Mouse (Mus musculus) heart, embryonic 12.5 days (tissue): ENCODE measurements at regions not wholly inside any gene's neighbourhood (a gene's known extent, or its start where the extent isn't known, plus 50 kb on each side); places are given as distances from the start of the nearest gene placed in this dataset.

Source experiments
- ATAC-seq: fragments of 200-750 bp; cut with Nextera tagmentation; 2 replicates; pipeline ENCODE4 v1.8.0; 2017; ENCODE audit warnings: moderate TSS enrichment, moderate library complexity; ENCODE audit not compliant: insufficient number of reproducible peaks, low FRiP score
- H3K27ac ChIP-seq: fragments of 300-500 bp; sonication (generic); 2 replicates; pipeline ENCODE4 v1.5.1; 2016; ENCODE audit warnings: mild to moderate bottlenecking, moderate library complexity; ENCODE audit not compliant: poor library complexity, severe bottlenecking
- H3K27me3 ChIP-seq: fragments of 300-500 bp; sonication (generic); replicated peaks from 2 replicates; pipeline ENCODE4 v1.6.1; 2016; ENCODE audit warnings: mild to moderate bottlenecking, moderate library complexity
- H3K36me3 ChIP-seq: fragments of 300-500 bp; sonication (generic); 2 replicates; pipeline ENCODE4 v1.6.1; 2016; ENCODE audit warnings: mild to moderate bottlenecking, moderate library complexity
- H3K4me1 ChIP-seq: fragments of 300-500 bp; sonication (generic); replicated peaks from 2 replicates; pipeline ENCODE4 v1.6.1; 2016; ENCODE audit warnings: mild to moderate bottlenecking
- H3K4me2 ChIP-seq: fragments of 300-500 bp; sonication (generic); 2 replicates; pipeline ENCODE4 v1.6.1; 2016; ENCODE audit warnings: mild to moderate bottlenecking, moderate library complexity
- H3K4me3 ChIP-seq: fragments of 300-500 bp; sonication (generic); 2 replicates; pipeline ENCODE4 v1.5.1; 2016; ENCODE audit warnings: mild to moderate bottlenecking
- H3K9ac ChIP-seq: fragments of 300-500 bp; sonication (generic); 2 replicates; pipeline ENCODE4 v1.6.1; 2016; ENCODE audit warnings: mild to moderate bottlenecking, moderate library complexity
- H3K9me3 ChIP-seq: fragments of 300-500 bp; sonication (generic); replicated peaks from 2 replicates; pipeline ENCODE4 v1.6.1; 2016; ENCODE audit warnings: mild to moderate bottlenecking, moderate library complexity
- WGBS: fragments of 180-500 bp; shearing (Covaris S2); methylation state at CpG from one replicate; pipeline ENCODE4 v1.1.7; 2016; 5-methylcytosine and 5-hydroxymethylcytosine counted together

- Histone ChIP-seq H3K4me2 (no peak overlapping the region), H3K4me1 (no peaks in the 10 kb centered on the region), H3K27ac (no peak overlapping the region), H3K36me3 (no peaks in the 10 kb centered on the region), H3K27me3 (no peaks in the 10 kb centered on the region), H3K9me3 (no peaks in the 10 kb centered on the region), H3K9ac (no peak overlapping the region), H3K4me3 (no peak overlapping the region)
- no peak for ATAC-seq
- 84% methylated on average over 1 of the region's 1 CpGs for WGBS
These were observed 50.4 kb upstream of the Atg10 start for GRCm38 (mm10) chr13:91274131-91274530.

GRCm38 (mm10) chr13:91274615-91275014, 50.8 kb upstream of the Atg10 start:
- Histone ChIP-seq H3K4me3 (no peak overlapping the region), H3K27ac (no peak overlapping the region), H3K27me3 (no peaks in the 10 kb centered on the region), H3K4me1 (no peaks in the 10 kb centered on the region), H3K9me3 (no peaks in the 10 kb centered on the region), H3K4me2 (no peak overlapping the region), H3K36me3 (no peaks in the 10 kb centered on the region), H3K9ac (no peak overlapping the region)
- 62% methylated on average over 6 of the region's 6 CpGs for WGBS
- ATAC-seq = no peak

GRCm38 (mm10) chr13:91279487-91279886, 55.7 kb upstream of the Atg10 start:
- Histone ChIP-seq H3K27ac (no peak overlapping the region), H3K4me1 (no peaks in the 10 kb centered on the region), H3K4me2 (no peak overlapping the region), H3K9me3 (no peaks in the 10 kb centered on the region), H3K36me3 (no peaks in the 10 kb centered on the region), H3K4me3 (no peak overlapping the region), H3K9ac (no peak overlapping the region), H3K27me3 (no peaks in the 10 kb centered on the region)
- no peak for ATAC-seq
- WGBS = 80% methylated on average over 3 of the region's 3 CpGs

GRCm38 (mm10) chr13:91295552-91296170, 71.9 kb upstream of the Atg10 start:
- 70% methylated on average over 7 of the region's 7 CpGs for WGBS
- H3K36me3 ChIP-seq = no peaks in the 10 kb centered on the region
- no peak overlapping the region for H3K9ac ChIP-seq
- no peak overlapping the region for H3K4me2 ChIP-seq
- H3K4me3 ChIP-seq = no peak overlapping the region
- no peak overlapping the region for H3K27ac ChIP-seq
- no peaks in the 10 kb centered on the region for H3K4me1 ChIP-seq
- H3K9me3 ChIP-seq = peaks cover 7% of the 10 kb centered on the region; the same call in 1 of the 2 replicates
- ATAC-seq = no peak
- no peaks in the 10 kb centered on the region for H3K27me3 ChIP-seq

- no peak overlapping the region for H3K4me3 ChIP-seq
- H3K4me2 ChIP-seq = no peak overlapping the region
- H3K4me1 ChIP-seq = no peaks in the 10 kb centered on the region
- H3K36me3 ChIP-seq = no peaks in the 10 kb centered on the region
- no peaks in the 10 kb centered on the region for H3K27me3 ChIP-seq
- H3K9me3 ChIP-seq = peaks cover 7% of the 10 kb centered on the region; the same call in 1 of the 2 replicates
- H3K9ac ChIP-seq = no peak overlapping the region
- ATAC-seq = no peak
- H3K27ac ChIP-seq = no peak overlapping the region
- WGBS = 53% methylated on average over 5 of the region's 5 CpGs
These were observed 72.9 kb upstream of the Atg10 start for GRCm38 (mm10) chr13:91296521-91297160.

GRCm38 (mm10) chr13:91301849-91302248, 78.1 kb upstream of the Atg10 start:
- Histone ChIP-seq H3K36me3 (no peaks in the 10 kb centered on the region), H3K4me1 (no peaks in the 10 kb centered on the region), H3K27ac (no peak overlapping the region), H3K9me3 (peaks cover 7% of the 10 kb centered on the region; the same call in 1 of the 2 replicates), H3K27me3 (no peaks in the 10 kb centered on the region), H3K4me3 (no peak overlapping the region), H3K4me2 (no peak overlapping the region), H3K9ac (no peak overlapping the region)
- no peak for ATAC-seq
- 59% methylated on average over 1 of the region's 1 CpGs for WGBS

GRCm38 (mm10) chr13:91305697-91306405, 82.1 kb upstream of the Atg10 start:
- WGBS = 59% methylated on average over 6 of the region's 6 CpGs
- no peak overlapping the region for H3K9ac ChIP-seq
- no peaks in the 10 kb centered on the region for H3K4me1 ChIP-seq
- no peaks in the 10 kb centered on the region for H3K9me3 ChIP-seq
- H3K36me3 ChIP-seq = no peaks in the 10 kb centered on the region
- no peak for ATAC-seq
- H3K27ac ChIP-seq = no peak overlapping the region
- H3K4me3 ChIP-seq = no peak overlapping the region
- H3K4me2 ChIP-seq = no peak overlapping the region
- H3K27me3 ChIP-seq = no peaks in the 10 kb centered on the region

GRCm38 (mm10) chr13:91306545-91306944, 82.8 kb upstream of the Atg10 start:
- Histone ChIP-seq H3K36me3 (no peaks in the 10 kb centered on the region), H3K9me3 (no peaks in the 10 kb centered on the region), H3K4me1 (peaks cover 4% of the 10 kb centered on the region; the same call in 1 of the 2 replicates), H3K27ac (no peak overlapping the region), H3K9ac (no peak overlapping the region), H3K27me3 (no peaks in the 10 kb centered on the region), H3K4me2 (no peak overlapping the region), H3K4me3 (no peak overlapping the region)
- 82% methylated on average over 4 of the region's 4 CpGs for WGBS
- ATAC-seq = no peak

GRCm38 (mm10) chr13:91312905-91313571, 89.3 kb upstream of the Atg10 start:
- peaks cover 4% of the 10 kb centered on the region; the same call in 1 of the 2 replicates for H3K4me1 ChIP-seq
- no peak overlapping the region for H3K9ac ChIP-seq
- ATAC-seq = no peak
- no peak overlapping the region for H3K27ac ChIP-seq
- 71% methylated on average over 5 of the region's 5 CpGs for whole genome bisulfite sequencing
- H3K4me2 ChIP-seq = no peak overlapping the region
- H3K36me3 ChIP-seq = no peaks in the 10 kb centered on the region
- H3K4me3 ChIP-seq = no peak overlapping the region
- H3K27me3 ChIP-seq = no peaks in the 10 kb centered on the region
- H3K9me3 ChIP-seq = no peaks in the 10 kb centered on the region

GRCm38 (mm10) chr13:91322331-91322730, 98.6 kb upstream of the Atg10 start:
- H3K27ac ChIP-seq = no peak overlapping the region
- no peak overlapping the region for H3K9ac ChIP-seq
- H3K27me3 ChIP-seq = no peaks in the 10 kb centered on the region
- WGBS = 86% methylated on average over 6 of the region's 6 CpGs
- H3K36me3 ChIP-seq = no peaks in the 10 kb centered on the region
- no peak for ATAC-seq
- no peaks in the 10 kb centered on the region for H3K4me1 ChIP-seq
- H3K4me2 ChIP-seq = no peak overlapping the region
- no peak overlapping the region for H3K4me3 ChIP-seq
- peaks cover 2% of the 10 kb centered on the region; the same call in 1 of the 2 replicates for H3K9me3 ChIP-seq

- Histone ChIP-seq H3K27me3 (no peaks in the 10 kb centered on the region), H3K9me3 (no peaks in the 10 kb centered on the region), H3K27ac (no peak overlapping the region), H3K4me3 (no peak overlapping the region), H3K4me2 (no peak overlapping the region), H3K36me3 (no peaks in the 10 kb centered on the region), H3K4me1 (no peaks in the 10 kb centered on the region), H3K9ac (no peak overlapping the region)
- ATAC-seq = no peak
- 76% methylated on average over 3 of the region's 3 CpGs for WGBS
These were observed 103.1 kb upstream of the Atg10 start for GRCm38 (mm10) chr13:91326834-91327233.
